Mouse (Mus musculus) embryonic facial prominence, embryonic 14.5 days (tissue): ENCODE data around the gene Foxs1. TPM values are rescaled to one million over a fixed set of nuclear protein-coding genes. Genes with fewer than 3 reads are reported as not detected.
A peak's percentile ranks its signal among the peaks of the same experiment; 100 is the strongest.

Source experiments
- ATAC-seq: fragments of 200-750 bp; cut with Nextera tagmentation; 2 replicates; pipeline ENCODE4 v1.8.0; 2017; ENCODE audit warnings: low read depth, moderate number of reproducible peaks, moderate TSS enrichment
- DNase-seq: peaks from one replicate; pipeline ENCODE4 v3.0.0-alpha.2; 2015; ENCODE audit warnings: low spot score
- H3K27ac ChIP-seq: fragments of 300-500 bp; sonication (generic); replicated peaks from 2 replicates; pipeline ENCODE4 v1.5.1; 2014; ENCODE audit warnings: low read depth, mild to moderate bottlenecking, low read length, moderate library complexity
- H3K27me3 ChIP-seq: fragments of 300-500 bp; sonication (generic); replicated peaks from 2 replicates; pipeline ENCODE4 v1.6.1; 2014; ENCODE audit warnings: low read length; ENCODE audit not compliant: control insufficient read depth, insufficient read depth
- H3K36me3 ChIP-seq: fragments of 300-500 bp; sonication (generic); 2 replicates; pipeline ENCODE4 v1.6.1; 2014; ENCODE audit warnings: low read length, mixed read lengths; ENCODE audit not compliant: control insufficient read depth, insufficient read depth
- H3K4me1 ChIP-seq: fragments of 300-500 bp; sonication (generic); 2 replicates; pipeline ENCODE4 v1.6.1; 2014; ENCODE audit warnings: antibody characterized with exemption, low read length; ENCODE audit not compliant: control insufficient read depth, insufficient read depth
- H3K4me2 ChIP-seq: fragments of 300-500 bp; sonication (generic); 2 replicates; pipeline ENCODE4 v1.6.1; 2014; ENCODE audit warnings: low read depth, mild to moderate bottlenecking, low read length, moderate library complexity, mixed read lengths
- H3K4me3 ChIP-seq: fragments of 300-500 bp; sonication (generic); 2 replicates; pipeline ENCODE4 v1.5.1; 2014; ENCODE audit warnings: low read depth, mild to moderate bottlenecking, low read length
- H3K9ac ChIP-seq: fragments of 300-500 bp; sonication (generic); 2 replicates; pipeline ENCODE4 v1.6.1; 2014; ENCODE audit warnings: low read depth, mild to moderate bottlenecking, low read length, moderate library complexity, mixed read lengths
- H3K9me3 ChIP-seq: fragments of 300-500 bp; sonication (generic); 2 replicates; pipeline ENCODE4 v1.6.1; 2016; ENCODE audit warnings: low read length; ENCODE audit not compliant: control insufficient read depth
- WGBS: fragments of 180-500 bp; shearing (Covaris S2); extraction: QIAGEN DNeasy Blood & Tissue Kit; methylation state at CpG from one replicate; pipeline ENCODE4 v1.1.7; 2014; 5-methylcytosine and 5-hydroxymethylcytosine counted together
- polyA plus RNA-seq: library from polyadenylated mRNA; unstranded; fragments of >200 nt; fragmentation: Nextera tagmentation; extraction: Ambion mirVana; gene quantifications from 2 replicates; pipeline ENCODE4 v1.2.1, GENCODE M21; 2014

Foxs1 gene
- polyA plus RNA-seq, 1 experiment from 2014 or later: 4.3 TPM

GRCm38 (mm10) chr2:152914310-152915120 lies 18.5 kb downstream of the Foxs1 start:
- H3K27me3 ChIP-seq: peaks cover 29% of the 10 kb centered on the region
- H3K27ac ChIP-seq: no peak overlapping the region
- H3K36me3 ChIP-seq: no peaks in the 10 kb centered on the region
- ATAC-seq (peak; percentile 82), DNase-seq (peak; percentile 90)
- peak overlapping the region; percentile 15; the same call in 1 of the 2 replicates for H3K4me3 ChIP-seq
- no peaks in the 10 kb centered on the region for H3K4me1 ChIP-seq
- 5% methylated on average over 12 of the region's 18 CpGs for WGBS
- peak overlapping the region; percentile 40; the same call in 1 of the 2 replicates for H3K9ac ChIP-seq
- H3K4me2 ChIP-seq: peak overlapping the region; percentile 46
- H3K9me3 ChIP-seq: no peaks in the 10 kb centered on the region

- DNase-seq: no peak
- Histone ChIP-seq H3K4me3 (no peak overlapping the region), H3K4me2 (no peak overlapping the region), H3K27me3 (peaks cover 29% of the 10 kb centered on the region), H3K4me1 (no peaks in the 10 kb centered on the region), H3K9ac (no peak overlapping the region), H3K36me3 (no peaks in the 10 kb centered on the region), H3K27ac (no peak overlapping the region), H3K9me3 (no peaks in the 10 kb centered on the region)
- ATAC-seq: no peak; the same call in 1 of the 2 replicates
- WGBS: 21% methylated on average over 7 of the region's 7 CpGs
These were observed 19.5 kb downstream of the Foxs1 start for GRCm38 (mm10) chr2:152913471-152913870.

- no peaks in the 10 kb centered on the region for H3K36me3 ChIP-seq
- H3K4me3 ChIP-seq: no peak overlapping the region
- H3K4me2 ChIP-seq: no peak overlapping the region
- DNase-seq: no peak
- H3K27ac ChIP-seq: no peak overlapping the region
- no peak overlapping the region for H3K9ac ChIP-seq
- H3K9me3 ChIP-seq: no peaks in the 10 kb centered on the region
- WGBS: 33% methylated on average over 6 of the region's 6 CpGs
- H3K27me3 ChIP-seq: peaks cover 29% of the 10 kb centered on the region
- H3K4me1 ChIP-seq: peaks cover 3% of the 10 kb centered on the region; the same call in 1 of the 2 replicates
- no peak for ATAC-seq
These were observed 21.6 kb downstream of the Foxs1 start for GRCm38 (mm10) chr2:152911432-152911831.

- ATAC-seq (peak; percentile 19; the same call in 1 of the 2 replicates), DNase-seq (no peak)
- 21% methylated on average over 11 of the region's 12 CpGs for WGBS
These were observed 22.0 kb downstream of the Foxs1 start, which contains the start of gene Mylk2 for GRCm38 (mm10) chr2:152911031-152911430. Mylk2 (plus strand) TSS chr2:152911352.

GRCm38 (mm10) chr2:152909848-152910247 lies 23.2 kb downstream of the Foxs1 start:
- Histone ChIP-seq H3K9me3 (no peaks in the 10 kb centered on the region), H3K9ac (no peak overlapping the region), H3K4me2 (no peak overlapping the region), H3K27ac (no peak overlapping the region), H3K4me1 (peaks cover 11% of the 10 kb centered on the region; the same call in 1 of the 2 replicates), H3K27me3 (peaks cover 29% of the 10 kb centered on the region), H3K4me3 (no peak overlapping the region), H3K36me3 (no peaks in the 10 kb centered on the region)
- ATAC-seq (no peak), DNase-seq (no peak)
- WGBS: 72% methylated on average over 6 of the region's 6 CpGs

More at GRCm38 (mm10) chr2:152911031-152911430, 22.0 kb downstream of the Foxs1 start, which contains the start of gene Mylk2:
- H3K4me3 ChIP-seq: no peak within 1 kb of the TSS
- H3K27me3 ChIP-seq: peaks cover 29% of the 10 kb centered on the region
- no peak within 1 kb of the TSS for H3K27ac ChIP-seq
- H3K9me3 ChIP-seq: no peaks in the 10 kb centered on the region
- 0 out of 2 replicates have a peak within 1 kb of the TSS, but pooled peaks have one; percentile 8 for H3K9ac ChIP-seq
- no peaks in the 10 kb centered on the region for H3K36me3 ChIP-seq
- H3K4me2 ChIP-seq: no peak within 1 kb of the TSS
- H3K4me1 ChIP-seq: peaks cover 7% of the 10 kb centered on the region; the same call in 1 of the 2 replicates

- H3K9me3 ChIP-seq: no peaks in the 10 kb centered on the region
- peaks cover 12% of the 10 kb centered on the region; the same call in 1 of the 2 replicates for H3K27me3 ChIP-seq
- H3K4me2 ChIP-seq: no peak overlapping the region
- DNase-seq: no peak
- H3K27ac ChIP-seq: no peak overlapping the region
- WGBS: 58% methylated on average over 13 of the region's 14 CpGs
- ATAC-seq: no peak
- peaks cover 11% of the 10 kb centered on the region; the same call in 1 of the 2 replicates for H3K4me1 ChIP-seq
- H3K36me3 ChIP-seq: no peaks in the 10 kb centered on the region
- H3K4me3 ChIP-seq: no peak overlapping the region
- H3K9ac ChIP-seq: no peak overlapping the region
These were observed 25.7 kb downstream of the Foxs1 start for GRCm38 (mm10) chr2:152907114-152907943.

- 54% methylated on average over 9 of the region's 9 CpGs for WGBS
- H3K36me3 ChIP-seq: no peaks in the 10 kb centered on the region
- ATAC-seq (no peak), DNase-seq (no peak)
- H3K9ac ChIP-seq: no peak overlapping the region
- H3K9me3 ChIP-seq: no peaks in the 10 kb centered on the region
- H3K4me3 ChIP-seq: no peak overlapping the region
- peaks cover 5% of the 10 kb centered on the region; the same call in 1 of the 2 replicates for H3K27me3 ChIP-seq
- peaks cover 14% of the 10 kb centered on the region; the same call in 1 of the 2 replicates for H3K4me1 ChIP-seq
- no peak overlapping the region for H3K27ac ChIP-seq
- no peak overlapping the region for H3K4me2 ChIP-seq
These were observed 26.6 kb downstream of the Foxs1 start for GRCm38 (mm10) chr2:152906274-152907037.
